Mouse (Mus musculus): ENCODE results near the gene Trmt61a. TPM values are rescaled to one million over a fixed set of nuclear protein-coding genes. Genes with fewer than 3 reads are reported as not detected.

Gene Trmt61a
- 17.8 TPM for polyA plus RNA-seq (2015; fragmentation: Illumina TruSeq; extraction: RNeasy Lipid Tissue Mini Kit (QIAGEN cat#74804); ENCODE audit: low read depth, low replicate concordance)

GRCm38 (mm10) chr12:111677882-111678669 lies at the start of gene Trmt61a:
TSS of gene Trmt61a (plus strand) at chr12:111678105.

GRCm38 (mm10) chr12:111672176-111672575 lies 5.7 kb upstream of the Trmt61a start, which contains the start of gene Ckb:
TSS of gene Ckb (minus strand) at chr12:111672338.

GRCm38 (mm10) chr12:111713004-111713651 lies 35.2 kb downstream of the Trmt61a start, which contains the start of the genes Bag5 and Apopt1:
TSS of gene Bag5 (minus strand) at chr12:111713257.
TSS of gene Apopt1 (plus strand) at chr12:111713261.

Other genes with a start within 250 kb of the Trmt61a start
- gene Tnfaip2, start 235.6 kb upstream of the Trmt61a start, polyA plus RNA-seq (2015; fragmentation: Illumina TruSeq; extraction: RNeasy Lipid Tissue Mini Kit (QIAGEN cat#74804); ENCODE audit: low read depth, low replicate concordance) = 1.3 TPM
- 6.2 TPM for gene Gm266, start 192.3 kb upstream of the Trmt61a start, polyA plus RNA-seq (2015; fragmentation: Illumina TruSeq; extraction: RNeasy Lipid Tissue Mini Kit (QIAGEN cat#74804); ENCODE audit: low read depth, low replicate concordance)
- 212 TPM for gene Eif5, start 140.1 kb upstream of the Trmt61a start, polyA plus RNA-seq (2015; fragmentation: Illumina TruSeq; extraction: RNeasy Lipid Tissue Mini Kit (QIAGEN cat#74804); ENCODE audit: low read depth, low replicate concordance)
- gene Mark3, start 103.6 kb upstream of the Trmt61a start, polyA plus RNA-seq (2015; fragmentation: Illumina TruSeq; extraction: RNeasy Lipid Tissue Mini Kit (QIAGEN cat#74804); ENCODE audit: low read depth, low replicate concordance) = 65.3 TPM
- gene Ckb, start 5.8 kb upstream of the Trmt61a start, polyA plus RNA-seq (2015; fragmentation: Illumina TruSeq; extraction: RNeasy Lipid Tissue Mini Kit (QIAGEN cat#74804); ENCODE audit: low read depth, low replicate concordance) = 2,227 TPM
- 53.5 TPM for gene Bag5, start 35.2 kb downstream of the Trmt61a start, polyA plus RNA-seq (2015; fragmentation: Illumina TruSeq; extraction: RNeasy Lipid Tissue Mini Kit (QIAGEN cat#74804); ENCODE audit: low read depth, low replicate concordance)
- 63.7 TPM for gene Apopt1, start 35.2 kb downstream of the Trmt61a start, polyA plus RNA-seq (2015; fragmentation: Illumina TruSeq; extraction: RNeasy Lipid Tissue Mini Kit (QIAGEN cat#74804); ENCODE audit: low read depth, low replicate concordance)
- gene Klc1, start 80.7 kb downstream of the Trmt61a start, polyA plus RNA-seq (2015; fragmentation: Illumina TruSeq; extraction: RNeasy Lipid Tissue Mini Kit (QIAGEN cat#74804); ENCODE audit: low read depth, low replicate concordance) = 594 TPM
- gene Xrcc3, start 135.8 kb downstream of the Trmt61a start, polyA plus RNA-seq (2015; fragmentation: Illumina TruSeq; extraction: RNeasy Lipid Tissue Mini Kit (QIAGEN cat#74804); ENCODE audit: low read depth, low replicate concordance) = 7.4 TPM
- 27.7 TPM for gene Zfyve21, start 136.1 kb downstream of the Trmt61a start, polyA plus RNA-seq (2015; fragmentation: Illumina TruSeq; extraction: RNeasy Lipid Tissue Mini Kit (QIAGEN cat#74804); ENCODE audit: low read depth, low replicate concordance)
- gene Ppp1r13b, start 230.0 kb downstream of the Trmt61a start, polyA plus RNA-seq (2015; fragmentation: Illumina TruSeq; extraction: RNeasy Lipid Tissue Mini Kit (QIAGEN cat#74804); ENCODE audit: low read depth, low replicate concordance) = 39.0 TPM

All from brain, adult 10 weeks (tissue).